Mouse (Mus musculus): ENCODE data around the gene Pdzph1. TPM values are rescaled to one million over a fixed set of nuclear protein-coding genes. Genes with fewer than 3 reads are reported as not detected.
A peak's percentile ranks its signal among the peaks of the same experiment; 100 is the strongest.

Pdzph1 gene
- polyA plus RNA-seq, 1 experiment, result 10.5 TPM

DNA sequence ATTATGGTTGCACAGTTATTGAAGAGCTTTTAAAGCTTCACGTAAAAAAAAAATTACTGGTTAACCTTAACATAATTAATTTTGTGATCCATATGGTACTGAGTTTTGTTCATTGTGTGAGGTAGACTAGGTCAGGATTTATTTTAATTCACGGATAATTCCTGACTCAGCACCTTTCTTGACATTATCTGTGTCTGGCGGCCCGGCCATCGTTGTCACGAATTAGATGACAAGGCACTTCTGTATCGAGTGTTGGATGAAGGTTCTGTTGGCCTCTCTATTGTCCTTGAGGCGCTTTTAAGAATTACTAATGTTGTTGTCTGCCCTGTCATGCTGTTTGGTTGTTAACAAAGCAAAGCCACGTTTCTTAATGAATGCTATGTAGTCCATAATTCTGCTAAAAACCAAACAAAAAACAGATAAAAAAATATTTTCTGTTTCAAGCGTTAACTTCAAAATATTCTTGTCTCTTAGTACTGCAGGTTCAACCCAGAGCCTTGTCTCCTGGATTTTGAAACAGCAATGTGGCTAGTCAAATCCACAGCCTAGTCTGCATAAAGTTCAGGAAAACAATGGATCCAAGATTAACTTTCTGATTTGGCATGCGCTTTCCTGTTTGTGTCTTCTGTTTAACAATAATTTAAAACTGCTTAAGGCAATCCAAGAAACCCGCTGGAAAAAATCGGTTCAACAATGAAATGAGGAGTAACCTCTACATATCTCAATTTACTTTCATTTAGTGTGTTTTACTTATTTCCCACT, 20.6 kb upstream of the Pdzph1 start:
- TF ChIP-seq POLR2A (IDR thresholded peaks at IDR 0.05; ENCODE audit: extremely low read depth, insufficient read depth, low read length) (no peak), CTCF (IDR thresholded peaks at IDR 0.05; ENCODE audit: extremely low read depth, insufficient read depth, low read length) (no peak)
- no peaks in the 10 kb centered on the region for H3K4me1 ChIP-seq (ENCODE audit: control insufficient read depth, insufficient read depth, low read length)
- H3K4me3 ChIP-seq (ENCODE audit: insufficient read depth, low read length), result peak overlapping the region; percentile 90; the same call in 1 of the 2 replicates
- H3K27ac ChIP-seq (ENCODE audit: insufficient read depth, low read length), result no peak overlapping the region

GRCm38 (mm10) chr17:58973237-58973636, 17.9 kb downstream of the Pdzph1 start:
- no peaks in the 10 kb centered on the region for H3K4me1 ChIP-seq (ENCODE audit: control insufficient read depth, insufficient read depth, low read length)
- H3K27ac ChIP-seq (ENCODE audit: insufficient read depth, low read length), result no peak overlapping the region
- no peak for TF ChIP-seq POLR2A (IDR thresholded peaks at IDR 0.05; ENCODE audit: extremely low read depth, insufficient read depth, low read length)
- no peak for TF ChIP-seq CTCF (IDR thresholded peaks at IDR 0.05; ENCODE audit: extremely low read depth, insufficient read depth, low read length)
- H3K4me3 ChIP-seq (ENCODE audit: insufficient read depth, low read length), result no peak overlapping the region

- TF ChIP-seq POLR2A (IDR thresholded peaks at IDR 0.05; ENCODE audit: extremely low read depth, insufficient read depth, low read length) (no peak), CTCF (IDR thresholded peaks at IDR 0.05; ENCODE audit: extremely low read depth, insufficient read depth, low read length) (peak; percentile 58)
- Histone ChIP-seq H3K4me3 (ENCODE audit: insufficient read depth, low read length) (no peak overlapping the region), H3K4me1 (ENCODE audit: control insufficient read depth, insufficient read depth, low read length) (no peaks in the 10 kb centered on the region), H3K27ac (ENCODE audit: insufficient read depth, low read length) (no peak overlapping the region)
These were observed 31.3 kb downstream of the Pdzph1 start for GRCm38 (mm10) chr17:58959905-58960304.

DNA sequence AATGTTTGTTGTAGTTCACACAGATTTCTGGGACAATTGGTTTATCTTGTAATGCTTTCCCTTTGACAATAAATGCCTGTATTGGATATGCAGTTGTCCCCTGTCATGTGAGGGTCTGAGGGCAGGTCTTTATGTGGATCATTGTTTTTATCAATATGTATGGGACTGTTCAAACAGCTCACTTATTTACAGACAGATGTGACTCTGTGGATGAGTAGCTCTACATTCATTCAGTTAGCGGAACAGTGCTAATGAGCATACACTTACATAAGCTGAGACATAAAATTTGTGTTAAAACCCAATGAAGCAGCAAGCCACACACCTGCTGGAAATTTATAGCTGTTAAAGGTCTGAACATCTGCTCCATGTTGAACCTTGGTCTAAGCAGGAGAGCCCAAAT, 34.1 kb downstream of the Pdzph1 start:
- H3K4me1 ChIP-seq (ENCODE audit: control insufficient read depth, insufficient read depth, low read length), result no peaks in the 10 kb centered on the region
- no peak overlapping the region for H3K27ac ChIP-seq (ENCODE audit: insufficient read depth, low read length)
- no peak overlapping the region for H3K4me3 ChIP-seq (ENCODE audit: insufficient read depth, low read length)
- TF ChIP-seq CTCF (IDR thresholded peaks at IDR 0.05; ENCODE audit: extremely low read depth, insufficient read depth, low read length), result no peak
- TF ChIP-seq POLR2A (IDR thresholded peaks at IDR 0.05; ENCODE audit: extremely low read depth, insufficient read depth, low read length), result no peak

GRCm38 (mm10) chr17:58943015-58943822, 48.0 kb downstream of the Pdzph1 start:
- no peak for TF ChIP-seq POLR2A (IDR thresholded peaks at IDR 0.05; ENCODE audit: extremely low read depth, insufficient read depth, low read length)
- TF ChIP-seq CTCF (IDR thresholded peaks at IDR 0.05; ENCODE audit: extremely low read depth, insufficient read depth, low read length), result no peak
- Histone ChIP-seq H3K4me1 (ENCODE audit: control insufficient read depth, insufficient read depth, low read length) (no peaks in the 10 kb centered on the region), H3K27ac (ENCODE audit: insufficient read depth, low read length) (no peak overlapping the region), H3K4me3 (ENCODE audit: insufficient read depth, low read length) (no peak overlapping the region)

- TF ChIP-seq CTCF (IDR thresholded peaks at IDR 0.05; ENCODE audit: extremely low read depth, insufficient read depth, low read length), result no peak
- TF ChIP-seq POLR2A (IDR thresholded peaks at IDR 0.05; ENCODE audit: extremely low read depth, insufficient read depth, low read length), result no peak
These were observed 52.6 kb downstream of the Pdzph1 start for GRCm38 (mm10) chr17:58938598-58938997.

GRCm38 (mm10) chr17:58937533-58937932, 53.6 kb downstream of the Pdzph1 start:
- TF ChIP-seq CTCF (IDR thresholded peaks at IDR 0.05; ENCODE audit: extremely low read depth, insufficient read depth, low read length), result no peak
- TF ChIP-seq POLR2A (IDR thresholded peaks at IDR 0.05; ENCODE audit: extremely low read depth, insufficient read depth, low read length), result no peak
- Histone ChIP-seq H3K4me3 (ENCODE audit: insufficient read depth, low read length) (no peak overlapping the region), H3K27ac (ENCODE audit: insufficient read depth, low read length) (no peak overlapping the region), H3K4me1 (ENCODE audit: control insufficient read depth, insufficient read depth, low read length) (no peaks in the 10 kb centered on the region)

More at GRCm38 (mm10) chr17:58938598-58938997, 52.6 kb downstream of the Pdzph1 start:
- no peak overlapping the region for H3K4me3 ChIP-seq (ENCODE audit: insufficient read depth, low read length)
- H3K27ac ChIP-seq (ENCODE audit: insufficient read depth, low read length), result no peak overlapping the region
- H3K4me1 ChIP-seq (ENCODE audit: control insufficient read depth, insufficient read depth, low read length), result no peaks in the 10 kb centered on the region

GRCm38 (mm10) chr17:58932983-58933280, 58.2 kb downstream of the Pdzph1 start:
- TF ChIP-seq POLR2A (IDR thresholded peaks at IDR 0.05; ENCODE audit: extremely low read depth, insufficient read depth, low read length), result no peak
- no peak for TF ChIP-seq CTCF (IDR thresholded peaks at IDR 0.05; ENCODE audit: extremely low read depth, insufficient read depth, low read length)
- no peak overlapping the region for H3K27ac ChIP-seq (ENCODE audit: insufficient read depth, low read length)
- no peak overlapping the region for H3K4me3 ChIP-seq (ENCODE audit: insufficient read depth, low read length)
- no peaks in the 10 kb centered on the region for H3K4me1 ChIP-seq (ENCODE audit: control insufficient read depth, insufficient read depth, low read length)

GRCm38 (mm10) chr17:58932279-58932982, 58.7 kb downstream of the Pdzph1 start:
- no peak overlapping the region for H3K27ac ChIP-seq (ENCODE audit: insufficient read depth, low read length)

More at GRCm38 (mm10) chr17:58932279-58932982, 58.7 kb downstream of the Pdzph1 start:
- no peak for TF ChIP-seq POLR2A (IDR thresholded peaks at IDR 0.05; ENCODE audit: extremely low read depth, insufficient read depth, low read length)
- no peak for TF ChIP-seq CTCF (IDR thresholded peaks at IDR 0.05; ENCODE audit: extremely low read depth, insufficient read depth, low read length)
- no peaks in the 10 kb centered on the region for H3K4me1 ChIP-seq (ENCODE audit: control insufficient read depth, insufficient read depth, low read length)
- no peak overlapping the region for H3K4me3 ChIP-seq (ENCODE audit: insufficient read depth, low read length)
